Mouse (Mus musculus): ENCODE results near the gene Otx2. TPM values are rescaled to one million over a fixed set of nuclear protein-coding genes. Genes with fewer than 3 reads are reported as not detected.

The Otx2 gene
- 0.52 TPM in 1 of 2 replicates, not detected in the other for polyA plus RNA-seq (2014; fragmentation: Nextera tagmentation; extraction: Ambion mirVana)

GRCm38 (mm10) chr14:48673541-48673940 lies at the start of gene Otx2:
Gene Otx2, minus strand, starts transcription at chr14:48673819.
- peaks cover 71% of the 10 kb centered on the region for H3K27me3 ChIP-seq (ENCODE audit: control insufficient read depth, insufficient read depth, low read length)

GRCm38 (mm10) chr14:48722763-48723162 lies 49.1 kb upstream of the Otx2 start:
- 40% methylated on average over 4 of the region's 4 CpGs for WGBS (ENCODE audit: insufficient replicate concordance)
- ATAC-seq (replicated peaks; ENCODE audit: insufficient number of reproducible peaks, low FRiP score, low TSS enrichment) = no peak
- Histone ChIP-seq H3K36me3 (ENCODE audit: control insufficient read depth, insufficient read depth, low read length) (no peaks in the 10 kb centered on the region), H3K4me3 (ENCODE audit: low read depth, low read length) (no peak overlapping the region), H3K4me1 (ENCODE audit: control insufficient read depth, insufficient read depth, low read length) (no peaks in the 10 kb centered on the region), H3K9me3 (replicated peaks; ENCODE audit: control insufficient read depth, low read length) (no peaks in the 10 kb centered on the region), H3K27me3 (ENCODE audit: control insufficient read depth, insufficient read depth, low read length) (no peaks in the 10 kb centered on the region), H3K9ac (ENCODE audit: low read depth, low read length) (no peak overlapping the region), H3K27ac (ENCODE audit: low read depth, low read length) (no peak overlapping the region), H3K4me2 (no peak overlapping the region)

More at GRCm38 (mm10) chr14:48673541-48673940, at the start of gene Otx2:
- Histone ChIP-seq H3K4me3 (ENCODE audit: low read depth, low read length) (peak within 1 kb of the TSS; percentile 29), H3K4me1 (ENCODE audit: control insufficient read depth, insufficient read depth, low read length) (peaks cover 7% of the 10 kb centered on the region), H3K4me2 (peak within 1 kb of the TSS; percentile 50), H3K9ac (ENCODE audit: low read depth, low read length) (no peak within 1 kb of the TSS), H3K9me3 (replicated peaks; ENCODE audit: control insufficient read depth, low read length) (no peaks in the 10 kb centered on the region), H3K27ac (ENCODE audit: low read depth, low read length) (no peak within 1 kb of the TSS), H3K36me3 (ENCODE audit: control insufficient read depth, insufficient read depth, low read length) (no peaks in the 10 kb centered on the region)
- ATAC-seq (replicated peaks; ENCODE audit: insufficient number of reproducible peaks, low FRiP score, low TSS enrichment) = 0 out of 2 replicates have a peak, but pooled peaks have one; percentile 2
- WGBS (ENCODE audit: insufficient replicate concordance) = under 1% methylated on average over 27 of the region's 27 CpGs

GRCm38 (mm10) chr14:48719296-48719695 lies 45.7 kb upstream of the Otx2 start:
- no peak overlapping the region for H3K27ac ChIP-seq (ENCODE audit: low read depth, low read length)
- no peak for ATAC-seq (replicated peaks; ENCODE audit: insufficient number of reproducible peaks, low FRiP score, low TSS enrichment)
- WGBS (ENCODE audit: insufficient replicate concordance) = 59% methylated on average over 3 of the region's 3 CpGs

GRCm38 (mm10) chr14:48717632-48718279 lies 44.1 kb upstream of the Otx2 start:
- WGBS (ENCODE audit: insufficient replicate concordance) = 63% methylated on average over 8 of the region's 8 CpGs
- H3K27ac ChIP-seq (ENCODE audit: low read depth, low read length) = no peak overlapping the region
- H3K4me1 ChIP-seq (ENCODE audit: control insufficient read depth, insufficient read depth, low read length) = no peaks in the 10 kb centered on the region
- H3K27me3 ChIP-seq (ENCODE audit: control insufficient read depth, insufficient read depth, low read length) = no peaks in the 10 kb centered on the region
- H3K4me2 ChIP-seq = no peak overlapping the region
- H3K36me3 ChIP-seq (ENCODE audit: control insufficient read depth, insufficient read depth, low read length) = no peaks in the 10 kb centered on the region
- no peaks in the 10 kb centered on the region for H3K9me3 ChIP-seq (replicated peaks; ENCODE audit: control insufficient read depth, low read length)
- no peak for ATAC-seq (replicated peaks; ENCODE audit: insufficient number of reproducible peaks, low FRiP score, low TSS enrichment)
- no peak overlapping the region for H3K9ac ChIP-seq (ENCODE audit: low read depth, low read length)
- no peak overlapping the region for H3K4me3 ChIP-seq (ENCODE audit: low read depth, low read length)

More at GRCm38 (mm10) chr14:48719296-48719695, 45.7 kb upstream of the Otx2 start:
- Histone ChIP-seq H3K27me3 (ENCODE audit: control insufficient read depth, insufficient read depth, low read length) (no peaks in the 10 kb centered on the region), H3K36me3 (ENCODE audit: control insufficient read depth, insufficient read depth, low read length) (no peaks in the 10 kb centered on the region), H3K9ac (ENCODE audit: low read depth, low read length) (no peak overlapping the region), H3K4me3 (ENCODE audit: low read depth, low read length) (no peak overlapping the region), H3K4me1 (ENCODE audit: control insufficient read depth, insufficient read depth, low read length) (no peaks in the 10 kb centered on the region), H3K4me2 (no peak overlapping the region), H3K9me3 (replicated peaks; ENCODE audit: control insufficient read depth, low read length) (no peaks in the 10 kb centered on the region)

GRCm38 (mm10) chr14:48716456-48716855 lies 42.8 kb upstream of the Otx2 start:
- no peaks in the 10 kb centered on the region for H3K4me1 ChIP-seq (ENCODE audit: control insufficient read depth, insufficient read depth, low read length)
- 85% methylated on average over 4 of the region's 4 CpGs for WGBS (ENCODE audit: insufficient replicate concordance)

GRCm38 (mm10) chr14:48710871-48711370 lies 37.3 kb upstream of the Otx2 start:
- Histone ChIP-seq H3K36me3 (ENCODE audit: control insufficient read depth, insufficient read depth, low read length) (no peaks in the 10 kb centered on the region), H3K4me2 (no peak overlapping the region), H3K9ac (ENCODE audit: low read depth, low read length) (no peak overlapping the region), H3K4me3 (ENCODE audit: low read depth, low read length) (no peak overlapping the region), H3K27me3 (ENCODE audit: control insufficient read depth, insufficient read depth, low read length) (peaks cover 9% of the 10 kb centered on the region), H3K4me1 (ENCODE audit: control insufficient read depth, insufficient read depth, low read length) (no peaks in the 10 kb centered on the region), H3K9me3 (replicated peaks; ENCODE audit: control insufficient read depth, low read length) (no peaks in the 10 kb centered on the region), H3K27ac (ENCODE audit: low read depth, low read length) (no peak overlapping the region)
- WGBS (ENCODE audit: insufficient replicate concordance) = 81% methylated on average over 13 of the region's 13 CpGs
- ATAC-seq (replicated peaks; ENCODE audit: insufficient number of reproducible peaks, low FRiP score, low TSS enrichment) = no peak

More at GRCm38 (mm10) chr14:48716456-48716855, 42.8 kb upstream of the Otx2 start:
- no peak for ATAC-seq (replicated peaks; ENCODE audit: insufficient number of reproducible peaks, low FRiP score, low TSS enrichment)
- no peak overlapping the region for H3K27ac ChIP-seq (ENCODE audit: low read depth, low read length)
- H3K4me2 ChIP-seq = no peak overlapping the region
- H3K9ac ChIP-seq (ENCODE audit: low read depth, low read length) = no peak overlapping the region
- no peaks in the 10 kb centered on the region for H3K36me3 ChIP-seq (ENCODE audit: control insufficient read depth, insufficient read depth, low read length)
- no peaks in the 10 kb centered on the region for H3K27me3 ChIP-seq (ENCODE audit: control insufficient read depth, insufficient read depth, low read length)
- no peak overlapping the region for H3K4me3 ChIP-seq (ENCODE audit: low read depth, low read length)
- no peaks in the 10 kb centered on the region for H3K9me3 ChIP-seq (replicated peaks; ENCODE audit: control insufficient read depth, low read length)

GRCm38 (mm10) chr14:48710062-48710870 lies 36.6 kb upstream of the Otx2 start:
- 48% methylated on average over 11 of the region's 11 CpGs for WGBS (ENCODE audit: insufficient replicate concordance)
- Histone ChIP-seq H3K27me3 (ENCODE audit: control insufficient read depth, insufficient read depth, low read length) (peaks cover 9% of the 10 kb centered on the region), H3K4me2 (peak overlapping the region; percentile 64), H3K9me3 (replicated peaks; ENCODE audit: control insufficient read depth, low read length) (no peaks in the 10 kb centered on the region), H3K4me1 (ENCODE audit: control insufficient read depth, insufficient read depth, low read length) (no peaks in the 10 kb centered on the region), H3K27ac (ENCODE audit: low read depth, low read length) (no peak overlapping the region), H3K36me3 (ENCODE audit: control insufficient read depth, insufficient read depth, low read length) (no peaks in the 10 kb centered on the region), H3K4me3 (ENCODE audit: low read depth, low read length) (peak overlapping the region; percentile 42), H3K9ac (ENCODE audit: low read depth, low read length) (no peak overlapping the region)
- ATAC-seq (replicated peaks; ENCODE audit: insufficient number of reproducible peaks, low FRiP score, low TSS enrichment) = no peak

GRCm38 (mm10) chr14:48709371-48710061 lies 35.9 kb upstream of the Otx2 start:
- no peak for ATAC-seq (replicated peaks; ENCODE audit: insufficient number of reproducible peaks, low FRiP score, low TSS enrichment)
- Histone ChIP-seq H3K4me1 (ENCODE audit: control insufficient read depth, insufficient read depth, low read length) (no peaks in the 10 kb centered on the region), H3K36me3 (ENCODE audit: control insufficient read depth, insufficient read depth, low read length) (no peaks in the 10 kb centered on the region), H3K27me3 (ENCODE audit: control insufficient read depth, insufficient read depth, low read length) (peaks cover 9% of the 10 kb centered on the region), H3K4me2 (peak overlapping the region; percentile 64), H3K9ac (ENCODE audit: low read depth, low read length) (no peak overlapping the region), H3K9me3 (replicated peaks; ENCODE audit: control insufficient read depth, low read length) (no peaks in the 10 kb centered on the region), H3K27ac (ENCODE audit: low read depth, low read length) (no peak overlapping the region), H3K4me3 (ENCODE audit: low read depth, low read length) (peak overlapping the region; percentile 42)
- 2% methylated on average over 20 of the region's 20 CpGs for WGBS (ENCODE audit: insufficient replicate concordance)
